Mouse (Mus musculus) spleen, postnatal 4 days (tissue): Measurements from ENCODE around the gene Arpp21.

Experiments
- DNase-seq, 2 experiments: peaks; one replicate each; pipeline ENCODE4 v3.0.0; 2022; ENCODE audit warnings: low spot score in 2 of 2

Arpp21 gene

DNA sequence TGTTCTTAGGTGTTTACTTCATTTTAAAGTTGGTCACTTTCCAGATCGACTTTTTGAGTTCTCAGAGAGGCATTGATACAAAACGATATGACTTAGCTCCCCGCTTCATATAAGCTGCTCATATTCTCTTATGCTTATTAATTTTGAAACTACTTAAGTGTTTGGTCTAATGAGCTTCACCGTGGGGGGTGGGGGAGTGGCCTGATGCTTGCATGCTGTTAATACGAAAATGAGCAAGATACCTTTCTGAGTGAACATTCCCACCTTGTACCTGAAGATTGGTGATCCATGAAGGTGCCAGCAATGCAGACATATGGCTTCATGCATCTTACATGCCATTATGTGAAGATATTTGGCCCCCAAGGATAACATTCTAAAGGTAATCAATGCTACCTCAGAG is 4.4 kb downstream of the Arpp21 start:
- no peak for DNase-seq

GRCm38 (mm10) chr9:112230716-112231361 is 4.9 kb downstream of the Arpp21 start:
- DNase-seq, result no peak

DNA sequence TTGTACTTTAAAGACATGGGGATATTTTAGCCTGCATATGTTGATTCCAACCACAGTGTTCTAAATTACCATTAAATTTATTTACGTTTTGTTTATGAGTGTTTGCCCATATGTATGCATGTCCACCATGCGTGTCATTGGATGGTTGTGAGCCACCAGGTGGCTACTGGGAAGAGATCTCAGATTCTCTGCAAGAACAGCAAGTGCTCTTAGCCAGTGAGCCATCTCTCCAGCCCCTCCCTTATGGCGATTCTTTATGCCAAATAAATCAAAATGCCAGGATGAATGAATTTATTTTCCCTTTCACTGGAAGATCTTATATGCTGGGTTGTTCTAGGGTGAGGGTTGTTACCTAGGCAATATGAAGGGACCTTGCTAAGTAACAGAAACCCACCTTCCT is 7.3 kb downstream of the Arpp21 start:
- no peak for DNase-seq

- no peak for DNase-seq
Observed at GRCm38 (mm10) chr9:112227174-112227573, 8.6 kb downstream of the Arpp21 start.

GRCm38 (mm10) chr9:112226511-112226910 is 9.2 kb downstream of the Arpp21 start:
- no peak for DNase-seq

DNA sequence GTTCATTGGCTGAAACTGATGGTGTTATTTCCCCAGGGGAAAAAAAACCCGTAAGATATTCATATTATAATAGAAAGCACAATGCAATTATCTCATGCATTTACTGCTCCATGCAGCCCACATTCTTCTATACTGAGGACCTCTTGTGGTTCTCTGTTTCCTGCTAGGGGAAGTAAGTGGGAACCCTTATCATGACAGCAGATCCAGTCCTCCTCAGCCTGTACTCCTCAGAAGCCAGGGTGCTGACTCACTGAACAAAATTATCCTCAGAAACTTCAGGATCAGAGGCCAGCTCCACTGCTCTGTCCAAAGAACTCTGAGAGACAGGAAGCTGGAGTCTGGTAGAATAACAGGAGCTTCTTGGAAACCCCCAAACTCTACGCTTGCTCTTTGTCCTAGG is 10.7 kb downstream of the Arpp21 start:
- no peak for DNase-seq

DNA sequence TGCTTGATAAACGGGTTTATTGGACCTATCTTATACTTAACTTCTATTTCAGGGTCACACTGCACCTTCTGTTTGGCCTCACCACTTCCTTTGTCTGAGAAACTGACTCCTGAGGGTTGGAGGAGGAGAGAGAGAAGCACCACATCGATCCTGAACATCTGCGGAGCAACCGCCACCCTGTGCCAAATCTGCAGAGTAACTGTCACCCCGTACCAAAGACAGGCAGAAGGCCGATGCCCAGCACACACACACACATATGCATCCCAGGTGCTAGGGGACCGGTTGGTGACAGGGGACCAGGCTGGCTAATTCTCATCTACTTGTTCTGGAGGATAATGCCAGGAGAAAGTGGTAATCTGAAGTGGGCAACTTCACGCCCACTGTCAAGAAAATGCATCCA is 16.4 kb downstream of the Arpp21 start:
- DNase-seq, result no peak

DNA sequence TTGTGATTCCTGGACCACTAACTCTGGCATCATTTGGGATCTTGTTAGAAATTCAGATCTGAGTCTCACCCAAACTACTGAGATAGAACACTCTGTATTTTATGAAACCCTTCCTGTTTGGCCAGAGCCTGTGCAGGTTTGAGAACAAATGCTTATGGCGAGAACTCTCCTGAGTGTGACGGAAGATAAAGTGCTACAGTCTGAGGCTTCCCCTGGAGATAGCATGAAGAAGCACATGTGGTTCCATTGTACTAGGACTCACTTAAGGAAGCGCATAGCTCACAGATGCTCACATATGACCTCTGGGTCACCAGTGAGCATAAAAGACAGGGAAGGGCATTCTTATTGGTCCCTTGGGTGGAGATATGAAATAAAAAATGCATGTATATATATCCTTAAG is 17.5 kb downstream of the Arpp21 start:
- no peak for DNase-seq

DNA sequence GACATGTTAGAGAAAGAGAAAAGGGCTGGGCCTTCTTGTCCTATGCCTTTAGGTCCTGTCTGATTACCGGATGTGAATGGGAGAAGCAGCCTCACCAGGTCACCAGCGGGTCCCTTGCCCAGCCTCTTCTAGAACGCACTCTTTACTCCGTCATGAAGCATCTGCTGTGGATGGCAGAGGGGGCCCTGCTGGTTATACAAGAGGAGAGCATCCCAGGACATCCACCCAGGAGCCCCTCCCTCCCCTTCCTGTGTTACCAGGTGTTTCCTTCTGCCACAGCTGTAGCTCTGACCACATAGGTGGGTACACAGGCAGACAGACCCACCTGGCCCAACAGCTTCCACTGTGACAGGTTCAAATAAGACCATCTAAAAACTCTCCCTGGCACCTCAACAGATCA is 18.6 kb downstream of the Arpp21 start:
- no peak for DNase-seq

GRCm38 (mm10) chr9:112215030-112215806 is 20.5 kb downstream of the Arpp21 start:
- no peak for DNase-seq

DNA sequence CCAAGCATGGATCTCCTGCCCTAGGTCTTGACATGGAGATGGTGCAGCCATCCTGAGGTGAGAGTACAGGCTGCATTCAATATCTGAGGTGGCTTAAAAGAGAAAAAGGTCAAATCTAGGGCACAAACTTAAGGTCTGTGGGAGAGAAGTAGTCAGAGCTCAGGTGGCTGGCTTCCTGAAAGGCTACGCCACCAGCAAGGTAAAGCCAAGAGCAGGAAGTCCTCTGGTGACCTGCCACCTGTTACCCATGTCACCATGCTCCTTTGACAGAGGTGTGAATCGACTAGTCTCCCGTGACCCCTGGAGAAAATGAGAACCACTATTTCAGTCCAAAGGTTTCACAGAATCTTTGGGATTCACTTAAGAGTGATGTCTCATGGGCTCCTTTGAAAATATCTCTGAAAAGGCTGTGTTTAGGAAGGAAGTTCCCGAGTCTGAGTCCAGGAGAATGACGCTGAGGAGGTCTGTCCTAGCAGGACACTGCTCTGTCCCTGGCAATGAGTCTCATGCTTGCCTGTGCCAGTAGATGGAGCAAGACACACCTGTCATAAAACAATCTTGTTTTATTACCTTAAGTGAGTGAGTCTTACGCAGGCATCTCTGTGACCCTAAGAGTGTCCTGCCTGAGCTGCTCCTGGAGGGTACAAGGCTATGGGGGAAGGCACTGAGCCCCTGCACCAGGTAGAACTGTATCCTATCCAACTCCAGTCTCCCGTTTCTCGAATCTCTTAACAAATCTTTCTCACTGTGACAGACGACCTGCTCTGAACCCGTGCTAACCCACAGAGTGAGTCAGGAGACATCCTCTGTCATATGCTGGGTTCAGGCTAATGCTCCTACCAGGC is 22.1 kb downstream of the Arpp21 start:
- no peak for DNase-seq

- no peak for DNase-seq
Observed at GRCm38 (mm10) chr9:112209803-112210202, 25.9 kb downstream of the Arpp21 start.

DNA sequence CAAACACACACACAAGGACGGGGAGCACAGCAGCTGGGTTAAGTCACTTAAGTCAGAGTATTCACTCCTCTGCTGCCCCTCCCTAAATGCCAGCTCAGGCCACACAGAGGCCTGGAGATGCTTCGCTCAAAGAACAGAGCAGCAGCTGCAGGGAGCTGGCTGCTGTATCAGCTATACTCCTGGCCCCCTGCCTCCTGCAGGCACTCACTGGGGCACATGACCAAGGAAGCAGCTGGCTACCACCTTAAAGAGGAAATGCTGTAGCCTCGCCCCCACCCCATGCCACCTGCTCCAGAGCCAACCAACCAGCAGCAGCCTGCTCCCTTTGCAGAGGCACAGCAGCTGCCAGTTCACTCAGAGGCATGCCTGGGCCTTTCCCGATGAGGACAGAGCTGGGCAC is 28.0 kb downstream of the Arpp21 start:
- peak; percentile 63 to 74 for DNase-seq

DNA sequence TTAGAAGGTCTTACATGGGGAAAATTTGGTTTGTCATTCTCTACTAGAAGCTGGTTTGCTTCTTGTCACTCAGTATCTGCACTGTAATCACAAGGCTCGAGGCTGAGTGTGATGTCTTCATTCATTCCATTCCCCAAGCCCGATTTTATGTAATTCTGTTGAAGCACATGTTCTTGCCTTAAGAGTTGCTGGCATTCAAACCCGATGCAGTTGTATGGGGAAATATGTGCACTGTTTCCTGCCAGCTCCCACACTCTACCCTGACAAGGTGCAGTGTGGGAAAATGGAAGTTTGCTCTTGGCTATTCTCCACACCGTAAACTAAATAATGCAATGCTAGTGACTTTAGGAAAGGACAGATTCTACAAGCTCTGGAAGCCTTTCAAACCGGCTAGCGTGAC is 37.4 kb downstream of the Arpp21 start:
- DNase-seq, result no peak

DNA sequence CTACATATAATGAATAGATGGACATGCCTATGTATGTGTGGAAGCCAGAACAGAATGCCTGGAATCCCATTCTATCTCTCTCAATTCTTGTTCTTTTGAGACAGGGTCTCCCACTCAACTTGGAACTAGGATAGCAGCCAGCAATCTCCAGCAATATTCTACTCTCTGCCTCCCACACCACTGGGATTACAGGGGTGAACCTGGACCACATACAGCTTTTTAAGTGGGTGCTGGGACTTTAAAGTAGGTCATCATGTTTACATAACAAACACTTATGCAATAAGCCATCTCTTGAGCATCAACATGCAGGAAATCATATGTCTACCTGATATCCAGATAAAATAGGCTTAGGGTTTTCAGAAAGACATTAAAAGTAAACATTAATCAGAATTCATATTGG is 41.7 kb downstream of the Arpp21 start:
- DNase-seq, result no peak

DNA sequence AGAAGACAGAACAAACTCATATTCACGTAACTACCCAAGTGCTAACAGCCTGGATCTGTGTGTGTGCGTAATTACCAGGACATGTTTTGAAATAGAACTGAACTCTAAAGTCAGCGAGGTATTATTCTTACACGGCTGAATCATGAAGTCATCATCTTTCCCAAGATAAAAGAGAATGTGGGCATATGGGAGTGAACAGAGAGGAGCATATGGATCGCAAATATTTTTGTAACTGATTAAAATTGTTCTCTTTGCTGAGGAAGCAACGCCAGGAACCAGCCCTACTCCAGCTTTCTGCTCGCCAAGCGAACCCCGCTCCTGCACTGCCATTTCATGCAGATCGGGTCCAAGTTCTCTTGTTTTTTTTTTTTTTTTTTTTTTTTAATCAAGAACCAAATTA is 46.3 kb downstream of the Arpp21 start:
- no peak for DNase-seq

GRCm38 (mm10) chr9:112188358-112188893 is 47.3 kb downstream of the Arpp21 start:
- DNase-seq, result no peak

- DNase-seq, result no peak
Observed at GRCm38 (mm10) chr9:112187667-112188066, 48.1 kb downstream of the Arpp21 start.

GRCm38 (mm10) chr9:112186336-112187305 is 49.1 kb downstream of the Arpp21 start:
- no peak for DNase-seq

GRCm38 (mm10) chr9:112185746-112186145 is 50.0 kb downstream of the Arpp21 start:
- no peak for DNase-seq

- no peak for DNase-seq
Observed at GRCm38 (mm10) chr9:112182738-112183137, 53.0 kb downstream of the Arpp21 start.
